Mouse (Mus musculus): ENCODE results near the gene Lrp8. TPM values are rescaled to one million over a fixed set of nuclear protein-coding genes. Genes with fewer than 3 reads are reported as not detected.

The Lrp8 gene
- polyA plus RNA-seq, 1 experiment from 2014 or later, result 4.1 TPM

DNA sequence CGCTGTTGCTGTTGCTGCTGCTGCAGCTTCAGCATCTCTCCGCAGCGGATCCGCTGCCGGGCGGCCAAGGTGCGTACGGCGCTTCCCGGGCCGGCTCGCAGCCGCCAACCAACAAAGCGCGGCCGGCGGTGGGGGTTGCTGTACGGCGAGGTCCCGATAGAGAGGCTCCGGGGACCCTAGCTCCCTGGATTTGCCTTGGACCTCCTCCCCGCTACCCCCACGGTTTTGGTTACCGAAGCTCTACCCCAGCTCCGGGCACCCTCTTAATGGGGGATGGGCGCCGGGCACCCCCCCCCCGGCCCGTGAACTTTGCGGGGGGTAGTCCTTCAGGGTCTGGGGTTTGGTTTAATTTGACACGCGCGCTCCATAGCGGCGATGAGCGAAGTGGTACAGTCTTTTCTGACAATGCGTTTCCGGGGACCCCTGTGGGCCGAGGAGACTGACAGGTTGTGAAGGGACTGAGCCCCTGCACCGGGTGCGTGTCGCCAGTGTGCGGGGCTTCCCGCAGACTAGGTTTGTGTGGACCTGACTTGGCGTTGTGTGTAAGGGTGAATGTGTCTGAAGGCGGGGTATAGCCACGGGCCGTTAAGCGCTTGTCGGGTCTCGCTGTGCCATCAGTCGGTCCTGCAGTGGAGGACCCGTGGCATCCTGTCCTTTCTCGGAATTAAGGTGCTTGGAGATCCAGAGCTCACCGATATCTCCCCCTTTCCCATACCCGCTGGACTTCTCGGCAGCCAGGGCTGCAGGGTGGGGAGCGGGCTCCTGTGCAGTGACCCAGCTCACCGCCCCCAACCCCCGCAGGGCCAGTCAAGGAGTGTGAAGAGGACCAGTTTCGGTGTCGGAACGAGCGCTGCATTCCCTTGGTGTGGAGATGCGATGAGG, 630 bp downstream of the Lrp8 start:
- Histone ChIP-seq H3K4me3 (ENCODE audit: low read depth, low read length) (peak overlapping the region; percentile 65), H3K9me3 (ENCODE audit: control insufficient read depth, low read length) (no peaks in the 10 kb centered on the region), H3K4me1 (ENCODE audit: control insufficient read depth, insufficient read depth, low read length) (peaks cover 7% of the 10 kb centered on the region; the same call in 1 of the 2 replicates), H3K27ac (replicated peaks; ENCODE audit: low read depth, low read length) (peak overlapping the region; percentile 67; the same call in 1 of the 2 replicates), H3K9ac (ENCODE audit: low read depth, low read length) (peak overlapping the region; percentile 70), H3K36me3 (ENCODE audit: control insufficient read depth, insufficient read depth, low read length) (no peaks in the 10 kb centered on the region), H3K27me3 (replicated peaks; ENCODE audit: control insufficient read depth, insufficient read depth, low read length) (peaks cover 16% of the 10 kb centered on the region), H3K4me2 (ENCODE audit: low read depth, low read length) (peak overlapping the region; percentile 100)
- 0 out of 2 replicates have a peak, but pooled peaks have one; percentile 3 for ATAC-seq (ENCODE audit: low read depth)
- no peak for DNase-seq (ENCODE audit: low spot score)
- whole genome bisulfite sequencing, result 0% methylated on average over 37 of the region's 65 CpGs

DNA sequence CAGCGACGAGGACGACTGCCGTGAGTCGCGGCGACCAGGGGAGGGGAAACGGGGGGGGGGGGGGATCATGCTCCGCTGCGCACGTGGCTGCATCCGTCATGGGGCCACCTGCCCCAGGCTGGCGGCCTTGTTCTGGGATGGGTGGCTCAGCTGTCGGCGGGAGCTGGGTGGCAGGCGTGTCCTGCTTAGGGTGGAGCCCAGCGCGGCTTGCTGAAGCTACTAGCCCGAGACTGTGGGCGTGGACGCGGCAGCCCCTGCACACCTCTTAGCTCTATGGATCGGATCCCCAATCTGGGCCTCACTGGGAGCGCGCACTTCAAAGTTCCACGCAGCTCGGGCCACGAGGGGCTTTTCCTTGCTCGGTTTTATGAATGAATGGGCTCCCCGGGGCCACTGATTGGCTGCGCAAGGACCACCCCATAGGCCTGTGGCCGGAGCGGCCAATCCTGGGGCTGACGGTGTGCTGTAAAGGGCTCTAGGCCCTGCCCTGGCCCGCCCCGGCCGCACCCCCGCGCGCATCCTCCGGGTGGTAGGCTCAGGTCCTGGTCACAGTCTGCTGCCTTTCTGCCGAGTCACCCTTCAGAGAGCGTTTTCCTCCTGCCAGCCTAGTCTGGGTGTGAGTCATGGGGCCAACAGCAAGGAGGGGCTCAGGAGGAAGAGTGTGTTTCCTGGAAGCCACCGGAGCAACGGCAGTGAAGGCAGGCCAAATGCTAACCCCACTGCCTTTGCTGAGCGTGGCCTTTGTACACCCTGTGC, 1.5 kb downstream of the Lrp8 start:
- ATAC-seq (ENCODE audit: low read depth) (peak; percentile 90), DNase-seq (ENCODE audit: low spot score) (peak; percentile 87)
- peaks cover 7% of the 10 kb centered on the region; the same call in 1 of the 2 replicates for H3K4me1 ChIP-seq (ENCODE audit: control insufficient read depth, insufficient read depth, low read length)
- H3K4me2 ChIP-seq (ENCODE audit: low read depth, low read length), result peak overlapping the region; percentile 100
- no peaks in the 10 kb centered on the region for H3K36me3 ChIP-seq (ENCODE audit: control insufficient read depth, insufficient read depth, low read length)
- H3K4me3 ChIP-seq (ENCODE audit: low read depth, low read length), result peak overlapping the region; percentile 65
- under 1% methylated on average over 35 of the region's 46 CpGs for WGBS
- peaks cover 16% of the 10 kb centered on the region for H3K27me3 ChIP-seq (replicated peaks; ENCODE audit: control insufficient read depth, insufficient read depth, low read length)
- no peak overlapping the region for H3K27ac ChIP-seq (replicated peaks; ENCODE audit: low read depth, low read length)
- peak overlapping the region; percentile 70 for H3K9ac ChIP-seq (ENCODE audit: low read depth, low read length)
- no peaks in the 10 kb centered on the region for H3K9me3 ChIP-seq (ENCODE audit: control insufficient read depth, low read length)

DNA sequence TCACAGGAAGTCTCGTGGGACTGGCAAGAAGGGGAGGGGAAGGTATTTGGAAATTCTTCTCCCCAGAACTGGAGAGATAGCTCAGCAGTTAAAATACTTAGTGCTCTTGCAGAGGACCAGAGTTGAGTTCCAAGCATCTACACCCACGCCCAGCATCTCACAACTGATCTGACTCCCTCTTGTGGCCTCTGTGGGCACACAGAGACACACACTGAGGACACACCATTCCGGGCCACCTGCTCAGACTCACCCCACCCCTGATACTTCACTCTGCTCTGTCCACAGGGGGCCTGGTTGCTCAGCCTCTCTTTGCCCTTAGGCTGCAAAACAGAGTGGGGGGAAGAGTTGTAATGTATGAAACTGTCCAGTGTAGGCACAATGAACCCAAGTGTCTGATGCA, 3.4 kb downstream of the Lrp8 start:
- ATAC-seq (ENCODE audit: low read depth) (no peak), DNase-seq (ENCODE audit: low spot score) (no peak)
- Histone ChIP-seq H3K4me2 (ENCODE audit: low read depth, low read length) (no peak overlapping the region), H3K27me3 (replicated peaks; ENCODE audit: control insufficient read depth, insufficient read depth, low read length) (peaks cover 12% of the 10 kb centered on the region), H3K4me3 (ENCODE audit: low read depth, low read length) (no peak overlapping the region), H3K4me1 (ENCODE audit: control insufficient read depth, insufficient read depth, low read length) (peaks cover 7% of the 10 kb centered on the region; the same call in 1 of the 2 replicates), H3K36me3 (ENCODE audit: control insufficient read depth, insufficient read depth, low read length) (no peaks in the 10 kb centered on the region), H3K27ac (replicated peaks; ENCODE audit: low read depth, low read length) (no peak overlapping the region), H3K9me3 (ENCODE audit: control insufficient read depth, low read length) (no peaks in the 10 kb centered on the region), H3K9ac (ENCODE audit: low read depth, low read length) (no peak overlapping the region)
- 76% methylated on average over 3 of the region's 3 CpGs for WGBS

DNA sequence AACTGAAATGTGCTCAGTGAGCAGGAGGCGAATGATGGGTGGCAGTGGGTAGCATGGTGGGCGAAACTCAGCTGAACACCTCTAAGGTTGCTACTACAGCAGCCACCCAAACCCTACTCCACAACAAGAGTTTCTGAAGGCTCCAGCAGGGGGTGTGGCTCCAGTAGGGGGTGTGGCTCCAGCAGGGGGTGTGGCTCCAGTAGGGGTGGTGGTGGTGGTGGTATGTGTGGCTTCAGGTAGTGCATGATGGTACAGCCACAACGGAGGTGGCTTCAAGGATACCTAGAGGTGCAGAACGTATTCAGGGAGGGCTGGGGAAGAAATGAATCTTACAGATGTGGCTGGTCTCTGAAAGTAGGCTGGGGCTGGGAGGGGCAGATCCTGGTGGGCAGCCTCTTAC, 5.7 kb downstream of the Lrp8 start:
- peaks cover 7% of the 10 kb centered on the region; the same call in 1 of the 2 replicates for H3K4me1 ChIP-seq (ENCODE audit: control insufficient read depth, insufficient read depth, low read length)
- no peak overlapping the region for H3K4me3 ChIP-seq (ENCODE audit: low read depth, low read length)
- H3K27me3 ChIP-seq (replicated peaks; ENCODE audit: control insufficient read depth, insufficient read depth, low read length), result peaks cover 10% of the 10 kb centered on the region
- DNase-seq (ENCODE audit: low spot score) (no peak), ATAC-seq (ENCODE audit: low read depth) (no peak)
- no peak overlapping the region for H3K27ac ChIP-seq (replicated peaks; ENCODE audit: low read depth, low read length)
- 71% methylated on average over 4 of the region's 4 CpGs for WGBS
- no peaks in the 10 kb centered on the region for H3K36me3 ChIP-seq (ENCODE audit: control insufficient read depth, insufficient read depth, low read length)
- no peaks in the 10 kb centered on the region for H3K9me3 ChIP-seq (ENCODE audit: control insufficient read depth, low read length)
- H3K9ac ChIP-seq (ENCODE audit: low read depth, low read length), result no peak overlapping the region
- no peak overlapping the region for H3K4me2 ChIP-seq (ENCODE audit: low read depth, low read length)

DNA sequence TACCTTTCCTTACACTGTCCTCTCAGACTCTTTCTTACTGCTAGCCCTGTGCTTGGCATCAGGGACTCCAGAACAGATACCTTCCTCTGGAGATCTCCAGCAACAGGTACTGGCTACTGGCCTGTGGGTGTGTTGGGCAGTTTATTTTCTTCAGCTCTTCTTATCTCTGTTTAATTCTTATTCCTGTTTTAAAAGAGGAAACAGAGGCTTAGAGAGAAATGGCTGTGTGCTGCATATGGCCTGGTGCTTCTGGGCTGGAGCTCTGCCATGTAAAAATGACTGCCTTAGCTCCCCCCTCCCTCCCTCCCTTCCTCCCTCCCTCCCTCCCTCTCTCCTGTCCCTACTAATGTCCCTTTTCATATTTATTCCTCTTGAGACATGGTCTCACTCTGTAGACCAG, 6.6 kb downstream of the Lrp8 start:
- peaks cover 5% of the 10 kb centered on the region; the same call in 1 of the 2 replicates for H3K4me1 ChIP-seq (ENCODE audit: control insufficient read depth, insufficient read depth, low read length)
- H3K9ac ChIP-seq (ENCODE audit: low read depth, low read length), result no peak overlapping the region
- H3K27me3 ChIP-seq (replicated peaks; ENCODE audit: control insufficient read depth, insufficient read depth, low read length), result peaks cover 10% of the 10 kb centered on the region
- no peaks in the 10 kb centered on the region for H3K36me3 ChIP-seq (ENCODE audit: control insufficient read depth, insufficient read depth, low read length)
- no peak overlapping the region for H3K27ac ChIP-seq (replicated peaks; ENCODE audit: low read depth, low read length)
- no peaks in the 10 kb centered on the region for H3K9me3 ChIP-seq (ENCODE audit: control insufficient read depth, low read length)
- no peak overlapping the region for H3K4me3 ChIP-seq (ENCODE audit: low read depth, low read length)
- H3K4me2 ChIP-seq (ENCODE audit: low read depth, low read length), result no peak overlapping the region
- no peak for DNase-seq (ENCODE audit: low spot score)
- no peak for ATAC-seq (ENCODE audit: low read depth)

DNA sequence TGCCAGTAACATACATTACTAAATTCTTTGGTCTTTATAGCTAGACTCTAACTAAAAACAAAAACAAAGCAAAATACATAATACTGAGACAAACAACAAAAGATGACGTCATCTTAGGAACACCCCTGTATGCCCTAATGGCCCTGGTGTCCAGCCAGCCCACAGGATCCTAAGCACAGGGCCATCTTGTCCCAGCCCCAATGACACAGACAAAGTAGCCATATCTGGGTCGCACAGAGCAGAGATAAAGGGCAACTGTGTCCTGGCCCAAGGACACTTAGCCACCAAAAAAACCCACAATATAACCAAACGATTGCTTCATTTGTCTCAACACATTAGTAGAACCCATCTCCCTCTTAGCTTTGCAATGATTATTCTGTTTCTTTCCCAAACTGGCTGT, 8.9 kb downstream of the Lrp8 start:
- Histone ChIP-seq H3K27ac (replicated peaks; ENCODE audit: low read depth, low read length) (no peak overlapping the region), H3K4me2 (ENCODE audit: low read depth, low read length) (no peak overlapping the region), H3K27me3 (replicated peaks; ENCODE audit: control insufficient read depth, insufficient read depth, low read length) (no peaks in the 10 kb centered on the region), H3K4me3 (ENCODE audit: low read depth, low read length) (no peak overlapping the region), H3K36me3 (ENCODE audit: control insufficient read depth, insufficient read depth, low read length) (no peaks in the 10 kb centered on the region), H3K4me1 (ENCODE audit: control insufficient read depth, insufficient read depth, low read length) (no peaks in the 10 kb centered on the region), H3K9me3 (ENCODE audit: control insufficient read depth, low read length) (no peaks in the 10 kb centered on the region), H3K9ac (ENCODE audit: low read depth, low read length) (no peak overlapping the region)
- 91% methylated on average over 3 of the region's 3 CpGs for WGBS
- DNase-seq (ENCODE audit: low spot score), result no peak
- ATAC-seq (ENCODE audit: low read depth), result no peak

DNA sequence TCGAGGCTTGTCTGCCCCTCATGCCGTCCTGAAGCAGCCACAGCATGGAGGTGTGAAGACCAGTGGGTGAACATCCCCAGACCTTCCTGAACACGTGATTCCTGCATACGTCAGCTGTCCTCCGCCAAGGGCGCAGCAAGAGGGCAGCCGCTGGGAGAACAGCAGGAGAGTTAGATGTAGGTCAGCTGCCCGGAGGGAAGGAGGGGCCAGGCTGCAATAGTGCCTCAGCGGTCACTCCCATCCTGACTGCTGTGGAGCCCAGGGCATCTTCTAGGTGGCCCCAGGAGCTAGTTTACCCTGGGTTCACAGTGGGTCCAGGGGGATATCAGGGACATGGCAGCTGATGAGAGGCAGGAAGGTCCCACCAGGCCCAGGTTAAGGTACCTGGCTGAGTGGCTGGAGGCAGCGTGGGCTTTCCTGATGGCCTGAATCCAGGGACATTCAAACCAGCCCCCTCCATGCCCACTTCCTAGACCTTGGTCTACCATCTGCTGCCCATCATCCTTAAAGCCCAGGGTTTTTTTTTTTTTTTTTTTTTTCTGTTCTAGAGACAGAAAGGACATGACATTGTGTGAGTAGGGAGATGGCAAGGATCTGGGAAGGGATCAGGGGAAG, 9.8 kb downstream of the Lrp8 start:
- Histone ChIP-seq H3K27ac (replicated peaks; ENCODE audit: low read depth, low read length) (no peak overlapping the region), H3K9ac (ENCODE audit: low read depth, low read length) (no peak overlapping the region), H3K27me3 (replicated peaks; ENCODE audit: control insufficient read depth, insufficient read depth, low read length) (no peaks in the 10 kb centered on the region), H3K9me3 (ENCODE audit: control insufficient read depth, low read length) (no peaks in the 10 kb centered on the region), H3K4me1 (ENCODE audit: control insufficient read depth, insufficient read depth, low read length) (no peaks in the 10 kb centered on the region), H3K4me3 (ENCODE audit: low read depth, low read length) (no peak overlapping the region), H3K36me3 (ENCODE audit: control insufficient read depth, insufficient read depth, low read length) (no peaks in the 10 kb centered on the region), H3K4me2 (ENCODE audit: low read depth, low read length) (no peak overlapping the region)
- ATAC-seq (ENCODE audit: low read depth), result no peak; the same call in 1 of the 2 replicates
- DNase-seq (ENCODE audit: low spot score), result no peak
- WGBS, result 61% methylated on average over 10 of the region's 10 CpGs

DNA sequence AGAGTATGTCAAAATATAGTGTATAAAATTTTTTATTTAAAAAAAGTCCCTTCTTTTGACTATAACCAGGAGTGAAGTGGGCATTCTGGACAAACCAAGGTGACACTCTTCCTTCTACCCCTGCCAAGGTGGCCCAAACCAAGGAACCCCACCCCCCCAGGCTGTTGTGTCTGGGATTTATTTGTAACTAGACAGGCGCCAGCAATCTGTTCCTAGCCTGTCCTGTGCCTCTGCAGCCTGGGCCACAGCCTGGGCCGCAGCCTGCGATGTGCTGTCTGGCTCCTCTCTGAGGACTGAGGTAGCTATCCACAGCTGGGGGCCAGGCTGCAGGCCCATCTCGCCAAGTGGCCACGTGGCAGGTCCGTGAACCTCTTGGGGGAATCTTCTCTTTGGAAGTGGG, 10.3 kb downstream of the Lrp8 start:
- H3K27me3 ChIP-seq (replicated peaks; ENCODE audit: control insufficient read depth, insufficient read depth, low read length), result no peaks in the 10 kb centered on the region
- no peaks in the 10 kb centered on the region for H3K4me1 ChIP-seq (ENCODE audit: control insufficient read depth, insufficient read depth, low read length)
- WGBS, result 84% methylated on average over 6 of the region's 6 CpGs
- no peaks in the 10 kb centered on the region for H3K9me3 ChIP-seq (ENCODE audit: control insufficient read depth, low read length)
- no peak overlapping the region for H3K27ac ChIP-seq (replicated peaks; ENCODE audit: low read depth, low read length)
- no peak overlapping the region for H3K4me3 ChIP-seq (ENCODE audit: low read depth, low read length)
- H3K4me2 ChIP-seq (ENCODE audit: low read depth, low read length), result no peak overlapping the region
- ATAC-seq (ENCODE audit: low read depth), result no peak
- no peak for DNase-seq (ENCODE audit: low spot score)
- no peak overlapping the region for H3K9ac ChIP-seq (ENCODE audit: low read depth, low read length)
- no peaks in the 10 kb centered on the region for H3K36me3 ChIP-seq (ENCODE audit: control insufficient read depth, insufficient read depth, low read length)
